Mouse (Mus musculus): ENCODE measurements at regions not wholly inside any gene's neighbourhood (a gene's known extent, or its start where the extent isn't known, plus 50 kb on each side); places are given as distances from the start of the nearest gene placed in this dataset.

DNA sequence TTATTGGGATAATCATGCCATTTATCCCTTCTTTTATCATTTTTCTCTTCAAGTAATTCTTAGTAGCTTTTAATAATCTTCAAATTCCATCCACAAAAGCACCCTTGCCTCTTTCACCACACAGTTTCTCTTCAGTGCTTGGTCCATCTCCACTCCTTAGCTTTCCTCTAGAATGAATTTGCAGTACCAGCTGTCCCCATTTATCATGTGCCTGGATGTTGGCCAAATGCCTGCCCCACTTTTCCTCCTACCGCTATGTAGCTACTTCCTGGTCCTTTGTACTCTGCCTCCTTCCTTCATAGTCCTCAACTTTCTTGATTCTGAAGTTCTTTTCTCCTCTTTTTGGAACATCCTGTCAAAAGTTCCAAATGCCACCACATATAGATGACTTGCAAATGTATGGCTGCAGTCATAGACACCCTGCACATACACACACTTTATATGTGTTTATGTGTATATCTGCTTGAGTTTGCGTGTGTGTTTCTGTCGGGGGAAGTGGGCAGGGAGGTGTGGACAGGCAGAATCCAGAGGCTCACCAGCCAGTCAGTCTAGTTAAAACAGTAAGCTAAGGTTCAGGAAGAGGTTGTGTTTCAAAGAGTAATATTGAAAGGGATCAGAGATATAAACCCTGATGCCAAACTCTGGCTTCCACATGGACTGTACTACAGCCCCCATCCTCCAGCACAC is 106.1 kb upstream of the Itga4 start:
- H3K4me1 ChIP-seq (ENCODE audit: control insufficient read depth), result peaks cover 4% of the 10 kb centered on the region; the same call in 1 of the 2 replicates
- TF ChIP-seq GATA1 (IDR thresholded peaks at IDR 0.05; ENCODE audit: low read length), result no peak
- TF ChIP-seq TAL1 (IDR thresholded peaks at IDR 0.05; ENCODE audit: low read length), result no peak
- no peaks in the 10 kb centered on the region for H3K27me3 ChIP-seq (ENCODE audit: control insufficient read depth)
- no peak overlapping the region for H3K4me3 ChIP-seq (replicated peaks)
- H3K36me3 ChIP-seq (ENCODE audit: control insufficient read depth), result no peaks in the 10 kb centered on the region
- no peaks in the 10 kb centered on the region for H3K9me3 ChIP-seq (ENCODE audit: control insufficient read depth, low read length)

DNA sequence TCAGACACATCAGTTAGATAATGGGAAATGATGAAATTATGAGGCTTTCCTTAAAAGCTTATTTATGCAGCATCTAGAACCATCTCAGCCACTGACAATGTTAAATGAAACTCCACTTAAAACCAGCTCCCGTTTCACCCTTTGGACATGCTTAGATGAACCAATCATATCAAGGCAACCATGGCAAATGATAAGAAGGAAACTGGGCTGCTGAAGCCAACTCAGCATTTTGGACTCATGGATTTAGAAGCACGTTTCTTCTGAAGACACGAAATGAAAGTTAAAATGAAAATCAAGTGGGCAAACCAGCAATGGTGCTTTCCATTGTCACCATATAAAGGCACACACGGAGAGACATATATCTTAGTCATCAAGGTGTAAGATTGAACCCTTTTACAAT is 103.6 kb upstream of the Itga4 start:
- no peak for TF ChIP-seq TAL1 (IDR thresholded peaks at IDR 0.05; ENCODE audit: low read length)
- TF ChIP-seq GATA1 (IDR thresholded peaks at IDR 0.05; ENCODE audit: low read length), result no peak
- no peaks in the 10 kb centered on the region for H3K36me3 ChIP-seq (ENCODE audit: control insufficient read depth)
- H3K4me1 ChIP-seq (ENCODE audit: control insufficient read depth), result peaks cover 4% of the 10 kb centered on the region; the same call in 1 of the 2 replicates
- H3K9me3 ChIP-seq (ENCODE audit: control insufficient read depth, low read length), result no peaks in the 10 kb centered on the region
- no peaks in the 10 kb centered on the region for H3K27me3 ChIP-seq (ENCODE audit: control insufficient read depth)
- H3K4me3 ChIP-seq (replicated peaks), result no peak overlapping the region

DNA sequence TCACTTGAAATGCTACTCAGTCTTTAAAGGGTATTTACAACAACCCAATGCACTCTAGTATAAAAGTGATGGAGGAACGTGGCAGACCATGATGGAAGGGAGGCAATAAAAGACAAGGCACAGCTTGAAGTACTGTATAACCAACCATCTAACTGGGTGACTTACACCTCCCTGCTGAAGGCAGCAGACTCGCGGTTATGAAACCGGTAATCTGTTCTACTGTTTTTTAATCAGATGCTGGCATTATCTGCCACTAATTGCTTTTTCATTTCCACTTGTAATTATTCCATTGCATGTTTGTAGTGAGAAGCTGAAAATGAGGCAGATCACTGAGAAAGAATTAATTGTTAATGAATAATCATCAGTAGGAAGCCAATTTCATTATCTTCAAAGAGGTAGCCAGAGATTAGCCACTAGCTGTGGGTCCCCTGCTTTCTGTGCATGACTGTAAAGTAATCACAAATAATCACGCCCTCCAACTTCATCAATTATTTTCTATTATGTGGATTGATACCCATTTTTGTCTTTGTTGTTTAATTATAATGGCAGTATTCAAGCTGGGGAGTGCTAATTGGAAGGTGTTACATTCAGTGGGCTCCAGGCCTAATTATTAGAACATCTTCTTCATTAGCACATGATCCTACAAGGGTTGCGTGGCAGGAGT is 103.1 kb upstream of the Itga4 start:
- H3K4me3 ChIP-seq (replicated peaks), result no peak overlapping the region
- peaks cover 4% of the 10 kb centered on the region; the same call in 1 of the 2 replicates for H3K4me1 ChIP-seq (ENCODE audit: control insufficient read depth)
- no peaks in the 10 kb centered on the region for H3K27me3 ChIP-seq (ENCODE audit: control insufficient read depth)
- no peaks in the 10 kb centered on the region for H3K9me3 ChIP-seq (ENCODE audit: control insufficient read depth, low read length)
- no peaks in the 10 kb centered on the region for H3K36me3 ChIP-seq (ENCODE audit: control insufficient read depth)
- no peak for TF ChIP-seq GATA1 (IDR thresholded peaks at IDR 0.05; ENCODE audit: low read length)

DNA sequence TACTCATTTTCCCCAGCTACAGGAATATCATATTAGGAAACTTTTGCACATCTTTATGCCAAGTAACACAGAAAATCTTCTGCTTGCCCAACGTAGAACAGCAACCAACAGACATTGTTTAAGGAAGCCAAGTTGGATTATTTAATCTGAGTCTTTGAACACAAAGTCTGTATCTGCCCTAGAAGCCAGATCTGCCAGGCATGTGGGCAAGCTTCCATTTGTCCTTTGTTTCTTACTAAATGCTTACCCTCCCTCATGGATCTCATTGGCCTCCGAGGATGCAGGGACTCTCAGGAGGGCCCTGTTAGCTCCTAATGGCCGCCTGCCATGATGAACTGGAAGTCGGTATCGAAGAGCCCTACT is 102.5 kb upstream of the Itga4 start:
- no peaks in the 10 kb centered on the region for H3K27me3 ChIP-seq (ENCODE audit: control insufficient read depth)
- H3K4me1 ChIP-seq (ENCODE audit: control insufficient read depth), result peaks cover 4% of the 10 kb centered on the region; the same call in 1 of the 2 replicates
- TF ChIP-seq GATA1 (IDR thresholded peaks at IDR 0.05; ENCODE audit: low read length), result no peak
- TF ChIP-seq TAL1 (IDR thresholded peaks at IDR 0.05; ENCODE audit: low read length), result no peak
- no peaks in the 10 kb centered on the region for H3K36me3 ChIP-seq (ENCODE audit: control insufficient read depth)
- no peak overlapping the region for H3K4me3 ChIP-seq (replicated peaks)
- H3K9me3 ChIP-seq (ENCODE audit: control insufficient read depth, low read length), result no peaks in the 10 kb centered on the region

DNA sequence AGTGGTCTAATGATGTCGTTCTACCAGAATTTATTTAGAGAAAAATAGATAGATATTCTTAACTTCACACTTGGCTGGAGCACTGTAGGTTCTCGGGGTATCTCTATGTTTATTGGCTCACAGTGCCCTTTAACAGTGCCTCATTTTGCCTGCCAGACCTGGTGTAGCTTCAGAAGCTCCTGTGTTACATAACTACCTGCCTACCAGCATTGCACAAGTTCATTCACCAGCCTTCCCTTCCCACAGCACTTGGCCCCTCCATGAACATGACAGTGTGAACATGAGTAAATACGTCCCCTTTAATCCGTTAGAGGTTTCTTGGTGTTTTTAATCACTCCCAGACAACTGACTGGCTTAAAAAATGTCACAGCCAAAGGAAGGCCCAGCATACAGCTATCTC is 102.2 kb upstream of the Itga4 start:
- Histone ChIP-seq H3K4me3 (replicated peaks) (no peak overlapping the region), H3K36me3 (ENCODE audit: control insufficient read depth) (no peaks in the 10 kb centered on the region), H3K27me3 (ENCODE audit: control insufficient read depth) (no peaks in the 10 kb centered on the region), H3K4me1 (ENCODE audit: control insufficient read depth) (peaks cover 4% of the 10 kb centered on the region; the same call in 1 of the 2 replicates), H3K9me3 (ENCODE audit: control insufficient read depth, low read length) (no peaks in the 10 kb centered on the region)
- no peak for TF ChIP-seq TAL1 (IDR thresholded peaks at IDR 0.05; ENCODE audit: low read length)
- no peak for TF ChIP-seq GATA1 (IDR thresholded peaks at IDR 0.05; ENCODE audit: low read length)

DNA sequence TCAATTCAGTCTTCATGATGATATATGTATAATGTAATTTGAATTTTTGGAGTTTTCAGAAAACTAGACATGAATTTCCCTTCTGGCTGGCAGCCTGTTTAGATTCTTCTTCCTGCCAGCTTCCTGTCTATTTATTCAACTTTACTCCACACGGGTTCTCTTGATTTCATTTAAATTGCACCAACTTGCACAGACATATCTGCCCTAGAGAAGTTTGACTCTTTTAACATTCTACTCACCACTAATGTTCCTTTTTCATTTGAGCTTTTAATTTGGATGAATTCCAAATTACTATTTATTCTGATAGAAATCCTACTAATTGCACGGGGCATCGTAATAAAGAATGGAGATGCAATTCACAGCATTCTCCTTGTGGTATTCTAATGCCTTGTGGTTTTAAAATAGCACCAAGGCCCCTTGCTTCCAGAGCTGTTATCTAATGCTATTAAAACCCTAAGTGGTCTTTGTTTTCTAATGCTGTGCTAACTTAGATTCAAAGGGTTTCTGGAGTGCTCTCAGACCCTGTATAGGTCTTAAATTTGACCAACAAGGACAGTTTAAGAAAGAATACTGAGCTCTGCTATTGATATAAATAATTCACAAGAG is 96.7 kb upstream of the Itga4 start:
- Histone ChIP-seq H3K9me3 (ENCODE audit: control insufficient read depth, low read length) (no peaks in the 10 kb centered on the region), H3K4me3 (replicated peaks) (no peak overlapping the region), H3K36me3 (ENCODE audit: control insufficient read depth) (no peaks in the 10 kb centered on the region), H3K27me3 (ENCODE audit: control insufficient read depth) (no peaks in the 10 kb centered on the region), H3K4me1 (ENCODE audit: control insufficient read depth) (no peaks in the 10 kb centered on the region; the same call in 1 of the 2 replicates)
- no peak for TF ChIP-seq GATA1 (IDR thresholded peaks at IDR 0.05; ENCODE audit: low read length)
- TF ChIP-seq TAL1 (IDR thresholded peaks at IDR 0.05; ENCODE audit: low read length), result no peak

DNA sequence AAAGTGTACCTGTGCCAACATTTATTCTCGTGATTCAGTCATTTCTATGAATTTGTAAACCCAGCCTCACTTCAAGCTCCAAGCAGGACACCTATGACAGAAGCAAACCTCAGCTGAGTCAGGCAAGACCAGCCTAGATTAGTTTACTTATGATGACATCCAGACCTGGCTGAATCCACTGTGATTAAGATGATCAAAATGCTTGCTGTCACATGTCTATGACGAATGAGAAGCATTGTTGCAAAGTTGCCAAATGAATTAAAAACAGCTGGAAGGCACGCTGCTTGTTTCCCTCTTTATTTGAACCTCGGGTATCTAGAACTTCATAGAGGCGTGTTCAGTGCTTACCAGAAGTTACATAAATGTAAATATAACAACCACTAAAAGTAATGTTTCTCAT is 95.9 kb upstream of the Itga4 start:
- Histone ChIP-seq H3K36me3 (ENCODE audit: control insufficient read depth) (no peaks in the 10 kb centered on the region), H3K4me1 (ENCODE audit: control insufficient read depth) (no peaks in the 10 kb centered on the region; the same call in 1 of the 2 replicates), H3K9me3 (ENCODE audit: control insufficient read depth, low read length) (no peaks in the 10 kb centered on the region), H3K27me3 (ENCODE audit: control insufficient read depth) (no peaks in the 10 kb centered on the region), H3K4me3 (replicated peaks) (no peak overlapping the region)
- no peak for TF ChIP-seq GATA1 (IDR thresholded peaks at IDR 0.05; ENCODE audit: low read length)
- no peak for TF ChIP-seq TAL1 (IDR thresholded peaks at IDR 0.05; ENCODE audit: low read length)

DNA sequence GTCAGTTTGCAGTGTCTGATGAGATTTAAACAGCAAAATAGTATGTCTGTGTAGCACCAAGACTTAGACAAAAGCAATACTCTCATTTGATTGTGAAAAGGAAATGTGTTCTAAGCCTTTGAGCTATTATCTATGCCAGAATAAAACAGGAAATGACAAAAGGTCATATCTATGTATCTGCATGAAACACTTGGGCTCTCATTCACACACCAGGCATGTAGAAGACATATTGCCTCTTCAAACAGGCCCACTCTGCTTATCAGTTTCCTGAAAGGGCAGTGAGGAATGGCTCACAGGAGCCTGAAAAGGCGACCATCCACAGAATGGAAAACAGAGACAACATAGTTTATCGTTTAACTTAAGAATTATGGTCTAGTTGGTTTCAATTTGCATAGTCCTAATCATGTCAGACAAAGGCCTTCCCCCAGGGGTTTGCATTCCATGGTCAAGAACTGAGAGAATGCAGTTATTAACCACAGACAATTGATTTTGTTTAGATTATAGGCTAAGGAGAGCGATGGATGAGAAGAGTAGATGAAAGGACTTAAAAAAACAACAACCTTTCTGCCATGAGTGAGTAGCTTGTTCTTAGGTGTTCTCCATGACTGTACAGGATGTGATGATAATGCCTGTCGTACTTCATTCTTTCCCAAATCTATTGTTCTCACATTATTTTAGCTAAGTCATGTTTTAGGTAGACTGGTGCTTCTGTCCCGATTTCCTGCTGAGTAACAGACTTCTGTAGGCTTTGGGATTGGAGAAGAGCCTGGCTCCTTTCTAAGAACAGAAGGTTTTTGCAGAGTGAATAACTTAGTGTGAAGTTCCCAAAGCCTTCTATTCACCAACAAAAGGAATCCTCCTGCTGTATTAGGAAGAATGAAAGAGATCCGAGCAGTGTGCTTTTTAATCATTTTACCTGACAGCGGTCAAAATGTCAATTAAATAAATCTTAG is 82.0 kb upstream of the Itga4 start:
- no peaks in the 10 kb centered on the region for H3K36me3 ChIP-seq (ENCODE audit: control insufficient read depth)
- no peak overlapping the region for H3K4me3 ChIP-seq (replicated peaks)
- H3K9me3 ChIP-seq (ENCODE audit: control insufficient read depth, low read length), result no peaks in the 10 kb centered on the region
- H3K27me3 ChIP-seq (ENCODE audit: control insufficient read depth), result no peaks in the 10 kb centered on the region
- peaks cover 7% of the 10 kb centered on the region for H3K4me1 ChIP-seq (ENCODE audit: control insufficient read depth)
- no peak for TF ChIP-seq TAL1 (IDR thresholded peaks at IDR 0.05; ENCODE audit: low read length)
- TF ChIP-seq GATA1 (IDR thresholded peaks at IDR 0.05; ENCODE audit: low read length), result no peak

All from erythroblast, embryonic 14.5 days (primary cell).